Mouse (Mus musculus): ENCODE results near the gene Uso1. TPM values are rescaled to one million over a fixed set of nuclear protein-coding genes. Genes with fewer than 3 reads are reported as not detected.
A peak's percentile ranks its signal among the peaks of the same experiment; 100 is the strongest.
"Not testable (repeated sequence)": the region's sequence is repeated elsewhere in the genome, so short reads cannot be mapped to it uniquely, and the experiment has no call there.

Gene Uso1
- total RNA-seq, 2 experiments from 2014 or later, result 20.8 to 44.9 TPM

- ATAC-seq (replicated peaks; ENCODE audit: low FRiP score, poor library complexity, severe bottlenecking), result no peak
These were observed 12.3 kb upstream of the Uso1 start for GRCm38 (mm10) chr5:92125446-92125845.

GRCm38 (mm10) chr5:92127141-92127625 is 10.6 kb upstream of the Uso1 start:
- peak; percentile 81 for ATAC-seq (replicated peaks; ENCODE audit: low FRiP score, poor library complexity, severe bottlenecking)

- ATAC-seq (replicated peaks; ENCODE audit: low FRiP score, poor library complexity, severe bottlenecking), result peak; percentile 18
These were observed 10.0 kb upstream of the Uso1 start for GRCm38 (mm10) chr5:92127751-92128150.

- ATAC-seq (replicated peaks; ENCODE audit: low FRiP score, poor library complexity, severe bottlenecking), result peak; percentile 89
These were observed 9.2 kb upstream of the Uso1 start for GRCm38 (mm10) chr5:92128570-92128969.

GRCm38 (mm10) chr5:92129321-92129768 is 8.4 kb upstream of the Uso1 start:
- no peak for ATAC-seq (replicated peaks; ENCODE audit: low FRiP score, poor library complexity, severe bottlenecking)

- no peak for ATAC-seq (replicated peaks; ENCODE audit: low FRiP score, poor library complexity, severe bottlenecking)
These were observed 7.6 kb upstream of the Uso1 start for GRCm38 (mm10) chr5:92130040-92130682.

- no peak for ATAC-seq (replicated peaks; ENCODE audit: low FRiP score, poor library complexity, severe bottlenecking)
These were observed 5.6 kb upstream of the Uso1 start for GRCm38 (mm10) chr5:92132127-92132526.

- ATAC-seq (replicated peaks; ENCODE audit: low FRiP score, poor library complexity, severe bottlenecking), result not testable (repeated sequence)
These were observed 4.7 kb upstream of the Uso1 start for GRCm38 (mm10) chr5:92133006-92133405.

- no peak for ATAC-seq (replicated peaks; ENCODE audit: low FRiP score, poor library complexity, severe bottlenecking)
These were observed 2.8 kb upstream of the Uso1 start for GRCm38 (mm10) chr5:92134934-92135333.

- no peak for ATAC-seq (replicated peaks; ENCODE audit: low FRiP score, poor library complexity, severe bottlenecking)
These were observed 1.1 kb upstream of the Uso1 start for GRCm38 (mm10) chr5:92136536-92137238.

- ATAC-seq (replicated peaks; ENCODE audit: low FRiP score, poor library complexity, severe bottlenecking), result peak; percentile 55
These were observed 419 bp downstream of the Uso1 start for GRCm38 (mm10) chr5:92138093-92138621.

- no peak for ATAC-seq (replicated peaks; ENCODE audit: low FRiP score, poor library complexity, severe bottlenecking)
These were observed 1.5 kb downstream of the Uso1 start for GRCm38 (mm10) chr5:92139191-92139590.

GRCm38 (mm10) chr5:92141696-92142095 is 4.0 kb downstream of the Uso1 start:
- ATAC-seq (replicated peaks; ENCODE audit: low FRiP score, poor library complexity, severe bottlenecking), result no peak

- no peak for ATAC-seq (replicated peaks; ENCODE audit: low FRiP score, poor library complexity, severe bottlenecking)
These were observed 4.7 kb downstream of the Uso1 start for GRCm38 (mm10) chr5:92142481-92142880.

GRCm38 (mm10) chr5:92143665-92144064 is 5.9 kb downstream of the Uso1 start:
- no peak for ATAC-seq (replicated peaks; ENCODE audit: low FRiP score, poor library complexity, severe bottlenecking)

GRCm38 (mm10) chr5:92144954-92145708 is 7.4 kb downstream of the Uso1 start:
- no peak for ATAC-seq (replicated peaks; ENCODE audit: low FRiP score, poor library complexity, severe bottlenecking)

GRCm38 (mm10) chr5:92148248-92148647 is 10.5 kb downstream of the Uso1 start:
- ATAC-seq (replicated peaks; ENCODE audit: low FRiP score, poor library complexity, severe bottlenecking), result no peak

GRCm38 (mm10) chr5:92149330-92149982 is 11.7 kb downstream of the Uso1 start:
- ATAC-seq (replicated peaks; ENCODE audit: low FRiP score, poor library complexity, severe bottlenecking), result peak; percentile 76

GRCm38 (mm10) chr5:92154861-92155260 is 17.1 kb downstream of the Uso1 start:
- no peak for ATAC-seq (replicated peaks; ENCODE audit: low FRiP score, poor library complexity, severe bottlenecking)

- no peak for ATAC-seq (replicated peaks; ENCODE audit: low FRiP score, poor library complexity, severe bottlenecking)
These were observed 28.2 kb downstream of the Uso1 start for GRCm38 (mm10) chr5:92165976-92166375.
